Mouse (Mus musculus): ENCODE measurements around the gene Car14.

GRCm38 (mm10) chr3:95950763-95951551, 46.5 kb upstream of the Car14 start:
- TF ChIP-seq FLI1 (IDR thresholded peaks at IDR 0.05; ENCODE audit: low read length) = no peak
- no peak for TF ChIP-seq GATA1 (IDR thresholded peaks at IDR 0.05; ENCODE audit: borderline replicate concordance, low read length)

All from megakaryocyte, embryonic 14.5 days (primary cell).